Mouse (Mus musculus) bone marrow macrophage, adult 2 months (primary cell): ENCODE measurements around the gene Nrm.

Source experiments
- CTCF ChIP-seq: IDR thresholded peaks from 2 replicates; pipeline ENCODE4 v1.5.1; 2012; ENCODE audit warnings: low read depth, mild to moderate bottlenecking, low read length, moderate library complexity
- POLR2A ChIP-seq: IDR thresholded peaks from 2 replicates; pipeline ENCODE4 v1.6.1; 2012; ENCODE audit warnings: mild to moderate bottlenecking, low read depth, low read length, borderline replicate concordance

DNA sequence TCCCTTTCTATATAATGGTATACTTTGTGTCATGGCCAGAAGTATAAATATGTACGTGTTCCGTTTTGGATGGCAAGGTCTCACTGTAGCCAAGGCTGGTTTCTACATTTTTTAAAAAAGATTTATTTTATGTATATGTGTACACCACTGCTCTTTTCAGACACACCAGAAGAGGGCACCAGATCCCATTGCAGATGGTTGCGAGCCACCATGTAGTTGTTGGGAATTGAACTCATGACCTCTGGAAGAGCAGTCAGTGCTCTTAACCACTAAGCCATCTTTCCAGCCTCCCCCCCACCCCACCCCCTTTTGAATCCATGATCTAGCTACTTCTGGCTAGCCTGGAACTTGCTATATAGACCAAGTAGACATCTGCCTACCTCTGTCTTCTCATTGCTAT, 17.6 kb upstream of the Nrm start:
- TF ChIP-seq CTCF (peak; percentile 41; the same call in 1 of the 2 replicates), POLR2A (no peak)
